Mouse (Mus musculus) forebrain, embryonic 16.5 days (tissue): ENCODE results near the gene Gart. TPM values are rescaled to one million over a fixed set of nuclear protein-coding genes. Genes with fewer than 3 reads are reported as not detected.

Experiments used
- ATAC-seq: fragments of 200-750 bp; cut with Nextera tagmentation; 2 replicates; pipeline ENCODE4 v1.8.0; 2017; ENCODE audit warnings: mild to moderate bottlenecking, moderate library complexity
- H3K27ac ChIP-seq: fragments of 300-500 bp; sonication (generic); 2 replicates; pipeline ENCODE4 v1.5.1; 2014; ENCODE audit warnings: low read length, control low read depth
- H3K27me3 ChIP-seq: fragments of 300-500 bp; sonication (generic); replicated peaks from 2 replicates; pipeline ENCODE4 v1.6.1; 2014; ENCODE audit warnings: low read length; ENCODE audit not compliant: control insufficient read depth, insufficient read depth
- H3K36me3 ChIP-seq: fragments of 300-500 bp; sonication (generic); 2 replicates; pipeline ENCODE4 v1.6.1; 2014; ENCODE audit not compliant: control insufficient read depth, insufficient read depth
- H3K4me1 ChIP-seq: fragments of 300-500 bp; sonication (generic); replicated peaks from 2 replicates; pipeline ENCODE4 v1.6.1; 2014; ENCODE audit warnings: low read length; ENCODE audit not compliant: control insufficient read depth, insufficient read depth
- H3K4me2 ChIP-seq: fragments of 300-500 bp; sonication (generic); 2 replicates; pipeline ENCODE4 v1.6.1; 2014; ENCODE audit warnings: mild to moderate bottlenecking, low read length, control low read depth
- H3K4me3 ChIP-seq: fragments of 300-500 bp; sonication (generic); replicated peaks from 2 replicates; pipeline ENCODE4 v1.5.1; 2014; ENCODE audit warnings: mild to moderate bottlenecking, low read length, control low read depth
- H3K9ac ChIP-seq: fragments of 300-500 bp; sonication (generic); replicated peaks from 2 replicates; pipeline ENCODE4 v1.6.1; 2014; ENCODE audit warnings: low read depth, low read length, control low read depth
- H3K9me3 ChIP-seq: fragments of 300-500 bp; sonication (generic); 2 replicates; pipeline ENCODE4 v1.6.1; 2016; ENCODE audit warnings: low read length; ENCODE audit not compliant: control insufficient read depth
- WGBS: fragments of 180-500 bp; shearing (Covaris S2); extraction: QIAGEN DNeasy Blood & Tissue Kit; methylation state at CpG from one replicate; pipeline ENCODE4 v1.1.7; 2014; 5-methylcytosine and 5-hydroxymethylcytosine counted together
- polyA plus RNA-seq: library from polyadenylated mRNA; unstranded; fragments of >200 nt; fragmentation: Nextera tagmentation; extraction: Ambion mirVana; gene quantifications from 2 replicates; pipeline ENCODE4 v1.2.1, GENCODE M21; 2015

Gart gene
- polyA plus RNA-seq, 1 experiment from 2014 or later = 81.4 TPM

- 80% methylated on average over 8 of the region's 8 CpGs for WGBS
- Histone ChIP-seq H3K4me2 (no peak overlapping the region), H3K9ac (no peak overlapping the region), H3K27ac (no peak overlapping the region), H3K36me3 (no peaks in the 10 kb centered on the region), H3K4me3 (no peak overlapping the region), H3K4me1 (peaks cover 18% of the 10 kb centered on the region), H3K9me3 (no peaks in the 10 kb centered on the region), H3K27me3 (no peaks in the 10 kb centered on the region)
- no peak for ATAC-seq
Observed at GRCm38 (mm10) chr16:91592162-91592561, 54.6 kb downstream of the Gart start.

GRCm38 (mm10) chr16:91588703-91589102, 58.0 kb downstream of the Gart start:
- no peak for ATAC-seq
- Histone ChIP-seq H3K27ac (no peak overlapping the region), H3K36me3 (peaks cover 4% of the 10 kb centered on the region; the same call in 1 of the 2 replicates), H3K4me3 (no peak overlapping the region), H3K4me1 (0 out of 2 replicates have a peak, but pooled peaks cover 2% of the 10 kb centered on the region), H3K9ac (no peak overlapping the region), H3K27me3 (no peaks in the 10 kb centered on the region), H3K9me3 (no peaks in the 10 kb centered on the region), H3K4me2 (no peak overlapping the region)
- WGBS = 94% methylated on average over 3 of the region's 3 CpGs

- WGBS = 57% methylated on average over 6 of the region's 6 CpGs
- H3K4me3 ChIP-seq = no peak overlapping the region
- H3K4me2 ChIP-seq = no peak overlapping the region
- no peaks in the 10 kb centered on the region for H3K9me3 ChIP-seq
- H3K27me3 ChIP-seq = no peaks in the 10 kb centered on the region
- H3K36me3 ChIP-seq = peaks cover 4% of the 10 kb centered on the region; the same call in 1 of the 2 replicates
- 0 out of 2 replicates have a peak, but pooled peaks cover 2% of the 10 kb centered on the region for H3K4me1 ChIP-seq
- no peak overlapping the region for H3K9ac ChIP-seq
- H3K27ac ChIP-seq = no peak overlapping the region
- ATAC-seq = no peak
Observed at GRCm38 (mm10) chr16:91587730-91588453, 58.9 kb downstream of the Gart start.

GRCm38 (mm10) chr16:91586244-91586643, 60.5 kb downstream of the Gart start:
- ATAC-seq = no peak
- H3K36me3 ChIP-seq = peaks cover 4% of the 10 kb centered on the region; the same call in 1 of the 2 replicates
- no peak overlapping the region for H3K4me2 ChIP-seq
- no peaks in the 10 kb centered on the region for H3K27me3 ChIP-seq
- WGBS = 95% methylated on average over 6 of the region's 6 CpGs
- H3K9me3 ChIP-seq = no peaks in the 10 kb centered on the region
- H3K4me1 ChIP-seq = 0 out of 2 replicates have a peak, but pooled peaks cover 3% of the 10 kb centered on the region
- H3K9ac ChIP-seq = no peak overlapping the region
- no peak overlapping the region for H3K27ac ChIP-seq
- H3K4me3 ChIP-seq = no peak overlapping the region

- WGBS = 82% methylated on average over 5 of the region's 5 CpGs
- Histone ChIP-seq H3K9me3 (no peaks in the 10 kb centered on the region), H3K4me3 (no peak overlapping the region), H3K27me3 (no peaks in the 10 kb centered on the region), H3K9ac (no peak overlapping the region), H3K27ac (no peak overlapping the region), H3K36me3 (peaks cover 4% of the 10 kb centered on the region; the same call in 1 of the 2 replicates), H3K4me2 (no peak overlapping the region), H3K4me1 (0 out of 2 replicates have a peak, but pooled peaks cover 4% of the 10 kb centered on the region)
- ATAC-seq = no peak
Observed at GRCm38 (mm10) chr16:91585617-91586016, 61.1 kb downstream of the Gart start.

GRCm38 (mm10) chr16:91582307-91582706, 64.4 kb downstream of the Gart start:
- no peak overlapping the region for H3K4me3 ChIP-seq
- peaks cover 14% of the 10 kb centered on the region for H3K4me1 ChIP-seq
- H3K4me2 ChIP-seq = no peak overlapping the region
- H3K27me3 ChIP-seq = no peaks in the 10 kb centered on the region
- no peak overlapping the region for H3K27ac ChIP-seq
- no peaks in the 10 kb centered on the region for H3K9me3 ChIP-seq
- WGBS = 63% methylated on average over 2 of the region's 2 CpGs
- ATAC-seq = no peak
- H3K9ac ChIP-seq = no peak overlapping the region
- peaks cover 4% of the 10 kb centered on the region; the same call in 1 of the 2 replicates for H3K36me3 ChIP-seq

- Histone ChIP-seq H3K27ac (peak overlapping the region; percentile 81), H3K4me1 (peaks cover 14% of the 10 kb centered on the region), H3K4me3 (no peak overlapping the region), H3K27me3 (no peaks in the 10 kb centered on the region), H3K36me3 (no peaks in the 10 kb centered on the region), H3K9ac (no peak overlapping the region), H3K4me2 (no peak overlapping the region), H3K9me3 (no peaks in the 10 kb centered on the region)
- 61% methylated on average over 14 of the region's 14 CpGs for WGBS
- ATAC-seq = peak; percentile 95
Observed at GRCm38 (mm10) chr16:91578980-91579720, 67.6 kb downstream of the Gart start.

- Histone ChIP-seq H3K4me3 (no peak overlapping the region), H3K36me3 (no peaks in the 10 kb centered on the region), H3K27me3 (no peaks in the 10 kb centered on the region), H3K9ac (no peak overlapping the region), H3K4me1 (peaks cover 12% of the 10 kb centered on the region), H3K4me2 (no peak overlapping the region), H3K9me3 (no peaks in the 10 kb centered on the region), H3K27ac (no peak overlapping the region)
- 51% methylated on average over 13 of the region's 13 CpGs for WGBS
- ATAC-seq = no peak
Observed at GRCm38 (mm10) chr16:91575151-91575550, 71.6 kb downstream of the Gart start.
